Mouse (Mus musculus): ENCODE measurements at regions not wholly inside any gene's neighbourhood (a gene's known extent, or its start where the extent isn't known, plus 50 kb on each side); places are given as distances from the start of the nearest gene placed in this dataset.
A peak's percentile ranks its signal among the peaks of the same experiment; 100 is the strongest.

DNA sequence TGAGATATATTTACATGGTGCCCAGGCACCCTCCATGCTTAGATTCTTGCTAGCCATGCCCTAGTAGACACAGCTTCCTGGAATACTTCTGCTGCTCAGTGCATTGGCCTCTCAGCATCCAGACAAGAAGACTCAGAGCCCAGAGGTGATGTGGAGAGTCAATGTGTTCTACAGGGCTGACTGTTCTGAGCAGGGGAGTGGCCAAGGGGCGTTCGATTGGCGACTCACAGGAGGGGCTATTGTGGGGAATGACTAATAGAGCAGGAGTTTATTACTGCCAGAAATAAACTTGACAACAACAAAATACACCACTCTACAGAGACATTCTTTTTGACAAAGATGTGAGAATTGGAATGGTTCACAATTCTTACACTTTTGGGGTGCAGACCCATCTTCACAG is 156.3 kb downstream of the Mtx2 start:
- ATAC-seq (replicated peaks; ENCODE audit: insufficient number of reproducible peaks, insufficient read depth, low FRiP score, low read depth) = no peak
- 85% methylated on average over 3 of the region's 3 CpGs for WGBS

GRCm38 (mm10) chr2:74993802-74994201 is 168.2 kb downstream of the Mtx2 start:
- no peaks in the 10 kb centered on the region for H3K27me3 ChIP-seq
- H3K4me2 ChIP-seq = no peak overlapping the region
- H3K36me3 ChIP-seq = no peaks in the 10 kb centered on the region
- no peak for ATAC-seq (replicated peaks; ENCODE audit: insufficient number of reproducible peaks, insufficient read depth, low FRiP score, low read depth)
- H3K9ac ChIP-seq = no peak overlapping the region
- 65% methylated on average over 3 of the region's 3 CpGs for WGBS
- no peak overlapping the region for H3K27ac ChIP-seq
- no peaks in the 10 kb centered on the region for H3K9me3 ChIP-seq (replicated peaks)
- H3K4me1 ChIP-seq (replicated peaks) = no peaks in the 10 kb centered on the region
- H3K4me3 ChIP-seq = no peak overlapping the region

More for the DNA sequence above, 156.3 kb downstream of the Mtx2 start:
- H3K36me3 ChIP-seq = no peaks in the 10 kb centered on the region
- H3K27ac ChIP-seq = no peak overlapping the region
- H3K4me1 ChIP-seq (replicated peaks) = no peaks in the 10 kb centered on the region
- H3K9me3 ChIP-seq (replicated peaks) = no peaks in the 10 kb centered on the region
- no peaks in the 10 kb centered on the region for H3K27me3 ChIP-seq
- no peak overlapping the region for H3K9ac ChIP-seq
- H3K4me3 ChIP-seq = no peak overlapping the region
- no peak overlapping the region for H3K4me2 ChIP-seq

- Histone ChIP-seq H3K27ac (no peak overlapping the region), H3K36me3 (no peaks in the 10 kb centered on the region), H3K9me3 (replicated peaks) (no peaks in the 10 kb centered on the region), H3K9ac (no peak overlapping the region), H3K27me3 (no peaks in the 10 kb centered on the region), H3K4me1 (replicated peaks) (no peaks in the 10 kb centered on the region), H3K4me2 (no peak overlapping the region), H3K4me3 (no peak overlapping the region)
- ATAC-seq (replicated peaks; ENCODE audit: insufficient number of reproducible peaks, insufficient read depth, low FRiP score, low read depth) = no peak
- WGBS = 44% methylated on average over 2 of the region's 2 CpGs
Measured at GRCm38 (mm10) chr2:74994998-74995397, 169.4 kb downstream of the Mtx2 start.

- WGBS = 82% methylated on average over 1 of the region's 1 CpGs
- H3K4me2 ChIP-seq = no peak overlapping the region
- H3K4me3 ChIP-seq = no peak overlapping the region
- no peak for ATAC-seq (replicated peaks; ENCODE audit: insufficient number of reproducible peaks, insufficient read depth, low FRiP score, low read depth)
- no peaks in the 10 kb centered on the region for H3K27me3 ChIP-seq
- H3K9me3 ChIP-seq (replicated peaks) = no peaks in the 10 kb centered on the region
- no peaks in the 10 kb centered on the region for H3K36me3 ChIP-seq
- H3K4me1 ChIP-seq (replicated peaks) = no peaks in the 10 kb centered on the region
- no peak overlapping the region for H3K9ac ChIP-seq
- no peak overlapping the region for H3K27ac ChIP-seq
Measured at GRCm38 (mm10) chr2:74997736-74998135, 172.1 kb downstream of the Mtx2 start.

- WGBS = 56% methylated on average over 10 of the region's 10 CpGs
- no peak overlapping the region for H3K4me3 ChIP-seq
- no peaks in the 10 kb centered on the region for H3K36me3 ChIP-seq
- H3K9me3 ChIP-seq (replicated peaks) = no peaks in the 10 kb centered on the region
- H3K27me3 ChIP-seq = no peaks in the 10 kb centered on the region
- no peak overlapping the region for H3K9ac ChIP-seq
- H3K4me1 ChIP-seq (replicated peaks) = no peaks in the 10 kb centered on the region
- no peak overlapping the region for H3K27ac ChIP-seq
- no peak overlapping the region for H3K4me2 ChIP-seq
- ATAC-seq (replicated peaks; ENCODE audit: insufficient number of reproducible peaks, insufficient read depth, low FRiP score, low read depth) = 0 out of 2 replicates have a peak, but pooled peaks have one; percentile 35
Measured at GRCm38 (mm10) chr2:75000368-75000796, 174.8 kb downstream of the Mtx2 start.

- no peaks in the 10 kb centered on the region for H3K4me1 ChIP-seq (replicated peaks)
- no peaks in the 10 kb centered on the region for H3K9me3 ChIP-seq (replicated peaks)
- no peak overlapping the region for H3K27ac ChIP-seq
- H3K9ac ChIP-seq = no peak overlapping the region
- 69% methylated on average over 12 of the region's 12 CpGs for whole genome bisulfite sequencing
- no peak overlapping the region for H3K4me2 ChIP-seq
- no peaks in the 10 kb centered on the region for H3K36me3 ChIP-seq
- ATAC-seq (replicated peaks; ENCODE audit: insufficient number of reproducible peaks, insufficient read depth, low FRiP score, low read depth) = no peak
- no peak overlapping the region for H3K4me3 ChIP-seq
- H3K27me3 ChIP-seq = no peaks in the 10 kb centered on the region
Measured at GRCm38 (mm10) chr2:75002562-75002961, 177.0 kb downstream of the Mtx2 start.

DNA sequence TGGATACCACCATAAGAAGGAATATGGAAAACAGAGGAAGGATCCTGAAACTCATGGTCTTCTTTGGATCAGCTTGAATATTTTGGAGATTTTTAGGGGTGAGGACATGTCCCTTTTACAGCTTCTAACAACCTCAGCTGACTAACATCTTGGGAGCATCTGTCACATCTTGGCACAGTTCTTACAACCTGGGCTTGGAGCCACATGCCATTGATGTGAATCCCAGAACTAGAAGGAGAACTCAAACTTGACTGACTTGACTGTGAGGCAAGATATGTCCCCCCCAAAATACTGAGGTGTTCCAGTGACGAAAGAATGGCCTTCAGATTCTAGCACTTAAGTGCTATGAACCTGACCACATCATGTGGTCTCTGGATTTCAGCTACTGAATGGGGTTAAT is 182.5 kb downstream of the Mtx2 start:
- Histone ChIP-seq H3K9ac (no peak overlapping the region), H3K9me3 (replicated peaks) (no peaks in the 10 kb centered on the region), H3K4me3 (no peak overlapping the region), H3K4me1 (replicated peaks) (0 out of 2 replicates have a peak, but pooled peaks cover 2% of the 10 kb centered on the region), H3K27ac (no peak overlapping the region), H3K27me3 (no peaks in the 10 kb centered on the region), H3K36me3 (no peaks in the 10 kb centered on the region), H3K4me2 (no peak overlapping the region)
- no peak for ATAC-seq (replicated peaks; ENCODE audit: insufficient number of reproducible peaks, insufficient read depth, low FRiP score, low read depth)
- 70% methylated on average over 1 of the region's 1 CpGs for WGBS

- no peak overlapping the region for H3K4me2 ChIP-seq
- no peaks in the 10 kb centered on the region for H3K9me3 ChIP-seq (replicated peaks)
- H3K27me3 ChIP-seq = no peaks in the 10 kb centered on the region
- H3K4me1 ChIP-seq (replicated peaks) = 0 out of 2 replicates have a peak, but pooled peaks cover 2% of the 10 kb centered on the region
- H3K36me3 ChIP-seq = no peaks in the 10 kb centered on the region
- 54% methylated on average over 7 of the region's 7 CpGs for WGBS
- H3K27ac ChIP-seq = no peak overlapping the region
- H3K9ac ChIP-seq = no peak overlapping the region
- no peak for ATAC-seq (replicated peaks; ENCODE audit: insufficient number of reproducible peaks, insufficient read depth, low FRiP score, low read depth)
- no peak overlapping the region for H3K4me3 ChIP-seq
Measured at GRCm38 (mm10) chr2:75010647-75011046, 185.0 kb downstream of the Mtx2 start.

DNA sequence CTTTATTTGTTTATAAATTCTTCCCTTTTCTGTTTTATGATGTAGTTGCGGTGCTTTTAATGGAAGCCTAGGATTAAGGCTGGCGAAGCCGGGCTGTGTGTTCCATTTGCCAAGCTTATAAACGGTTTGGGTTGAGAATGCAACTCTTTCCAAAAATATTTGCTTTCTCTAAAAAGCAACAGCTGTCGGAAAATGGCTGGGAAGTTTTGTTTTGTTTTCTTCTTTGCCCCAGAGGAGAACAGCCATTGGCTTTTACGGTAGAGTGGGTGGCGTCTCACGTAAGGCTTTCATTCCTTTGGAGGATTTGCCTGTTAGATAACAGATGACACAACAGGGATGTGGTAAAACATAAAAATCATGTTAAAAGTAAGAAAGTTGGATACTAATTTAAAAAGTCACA is 186.4 kb downstream of the Mtx2 start:
- 55% methylated on average over 8 of the region's 8 CpGs for WGBS
- Histone ChIP-seq H3K4me3 (no peak overlapping the region), H3K9me3 (replicated peaks) (no peaks in the 10 kb centered on the region), H3K27ac (no peak overlapping the region), H3K36me3 (no peaks in the 10 kb centered on the region), H3K27me3 (no peaks in the 10 kb centered on the region), H3K4me2 (no peak overlapping the region), H3K9ac (no peak overlapping the region), H3K4me1 (replicated peaks) (0 out of 2 replicates have a peak, but pooled peaks cover 2% of the 10 kb centered on the region)
- ATAC-seq (replicated peaks; ENCODE audit: insufficient number of reproducible peaks, insufficient read depth, low FRiP score, low read depth) = no peak

- WGBS = 72% methylated on average over 16 of the region's 16 CpGs
- H3K36me3 ChIP-seq = no peaks in the 10 kb centered on the region
Measured at GRCm38 (mm10) chr2:75014994-75015728, 189.6 kb downstream of the Mtx2 start.

DNA sequence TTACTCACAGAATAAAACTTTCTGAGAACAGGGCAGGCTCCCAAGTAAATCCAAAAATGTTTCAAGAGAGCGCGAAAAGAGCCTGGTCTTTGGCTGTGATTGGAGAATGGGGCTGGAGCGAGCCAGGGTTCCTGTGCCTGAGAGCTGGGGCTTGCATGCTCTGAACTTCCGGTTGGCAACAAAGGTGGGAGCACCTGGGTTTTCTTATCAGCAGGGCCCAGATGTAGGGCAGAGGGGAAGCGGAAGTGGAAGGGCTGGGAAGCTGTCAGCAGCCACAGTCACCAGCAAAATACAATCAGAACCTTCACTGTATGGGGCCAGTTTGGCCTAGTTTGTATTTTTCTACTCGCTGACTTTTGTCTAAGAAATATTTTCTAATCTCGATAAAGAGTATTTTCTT is 193.9 kb downstream of the Mtx2 start:
- no peak overlapping the region for H3K27ac ChIP-seq
- H3K9ac ChIP-seq = no peak overlapping the region
- no peaks in the 10 kb centered on the region for H3K36me3 ChIP-seq
- no peaks in the 10 kb centered on the region for H3K9me3 ChIP-seq (replicated peaks)
- WGBS = 57% methylated on average over 7 of the region's 7 CpGs
- no peaks in the 10 kb centered on the region for H3K27me3 ChIP-seq
- no peak overlapping the region for H3K4me3 ChIP-seq
- ATAC-seq (replicated peaks; ENCODE audit: insufficient number of reproducible peaks, insufficient read depth, low FRiP score, low read depth) = no peak
- H3K4me2 ChIP-seq = no peak overlapping the region
- H3K4me1 ChIP-seq (replicated peaks) = no peaks in the 10 kb centered on the region

More at GRCm38 (mm10) chr2:75014994-75015728, 189.6 kb downstream of the Mtx2 start:
- H3K4me1 ChIP-seq (replicated peaks) = 0 out of 2 replicates have a peak, but pooled peaks cover 2% of the 10 kb centered on the region
- no peak overlapping the region for H3K4me3 ChIP-seq
- no peak overlapping the region for H3K27ac ChIP-seq
- no peaks in the 10 kb centered on the region for H3K27me3 ChIP-seq
- H3K4me2 ChIP-seq = no peak overlapping the region
- no peak for ATAC-seq (replicated peaks; ENCODE audit: insufficient number of reproducible peaks, insufficient read depth, low FRiP score, low read depth)
- H3K9ac ChIP-seq = no peak overlapping the region
- no peaks in the 10 kb centered on the region for H3K9me3 ChIP-seq (replicated peaks)

DNA sequence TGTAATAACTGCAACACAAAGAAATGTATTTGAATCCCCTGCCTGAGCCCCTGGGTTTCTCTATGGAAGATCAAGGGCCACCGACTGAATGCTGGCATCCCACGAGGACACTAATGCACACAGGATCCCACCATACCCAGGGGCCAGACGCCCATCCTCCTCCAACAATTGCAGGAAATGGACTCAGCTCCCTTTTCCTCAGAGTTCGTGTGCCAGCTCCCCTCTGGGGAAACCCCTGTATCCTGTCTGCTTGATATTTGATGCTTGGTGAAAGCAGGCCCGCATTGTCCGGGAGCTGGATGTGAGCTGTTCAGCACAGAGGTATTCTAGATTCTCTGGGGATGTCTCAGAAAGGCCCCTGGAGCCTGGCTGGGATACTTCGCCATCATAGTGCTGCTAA is 196.0 kb downstream of the Mtx2 start:
- Histone ChIP-seq H3K36me3 (no peaks in the 10 kb centered on the region), H3K9ac (no peak overlapping the region), H3K9me3 (replicated peaks) (no peaks in the 10 kb centered on the region), H3K4me3 (no peak overlapping the region), H3K4me2 (no peak overlapping the region), H3K4me1 (replicated peaks) (no peaks in the 10 kb centered on the region), H3K27me3 (no peaks in the 10 kb centered on the region), H3K27ac (no peak overlapping the region; the same call in 1 of the 2 replicates)
- ATAC-seq (replicated peaks; ENCODE audit: insufficient number of reproducible peaks, insufficient read depth, low FRiP score, low read depth) = peak; percentile 67
- WGBS = 44% methylated on average over 7 of the region's 7 CpGs
